Mouse (Mus musculus) embryonic facial prominence, embryonic 14.5 days (tissue): ENCODE measurements around the gene Gm10295. TPM values are rescaled to one million over a fixed set of nuclear protein-coding genes. Genes with fewer than 3 reads are reported as not detected.
A peak's percentile ranks its signal among the peaks of the same experiment; 100 is the strongest.

ENCODE experiments used
- ATAC-seq: fragments of 200-750 bp; cut with Nextera tagmentation; 2 replicates; pipeline ENCODE4 v1.8.0; 2017; ENCODE audit warnings: low read depth, moderate number of reproducible peaks, moderate TSS enrichment
- DNase-seq: peaks from one replicate; pipeline ENCODE4 v3.0.0-alpha.2; 2015; ENCODE audit warnings: low spot score
- H3K27ac ChIP-seq: fragments of 300-500 bp; sonication (generic); replicated peaks from 2 replicates; pipeline ENCODE4 v1.5.1; 2014; ENCODE audit warnings: low read depth, mild to moderate bottlenecking, low read length, moderate library complexity
- H3K27me3 ChIP-seq: fragments of 300-500 bp; sonication (generic); replicated peaks from 2 replicates; pipeline ENCODE4 v1.6.1; 2014; ENCODE audit warnings: low read length; ENCODE audit not compliant: control insufficient read depth, insufficient read depth
- H3K36me3 ChIP-seq: fragments of 300-500 bp; sonication (generic); 2 replicates; pipeline ENCODE4 v1.6.1; 2014; ENCODE audit warnings: low read length, mixed read lengths; ENCODE audit not compliant: control insufficient read depth, insufficient read depth
- H3K4me1 ChIP-seq: fragments of 300-500 bp; sonication (generic); 2 replicates; pipeline ENCODE4 v1.6.1; 2014; ENCODE audit warnings: antibody characterized with exemption, low read length; ENCODE audit not compliant: control insufficient read depth, insufficient read depth
- H3K4me2 ChIP-seq: fragments of 300-500 bp; sonication (generic); 2 replicates; pipeline ENCODE4 v1.6.1; 2014; ENCODE audit warnings: low read depth, mild to moderate bottlenecking, low read length, moderate library complexity, mixed read lengths
- H3K4me3 ChIP-seq: fragments of 300-500 bp; sonication (generic); 2 replicates; pipeline ENCODE4 v1.5.1; 2014; ENCODE audit warnings: low read depth, mild to moderate bottlenecking, low read length
- H3K9ac ChIP-seq: fragments of 300-500 bp; sonication (generic); 2 replicates; pipeline ENCODE4 v1.6.1; 2014; ENCODE audit warnings: low read depth, mild to moderate bottlenecking, low read length, moderate library complexity, mixed read lengths
- H3K9me3 ChIP-seq: fragments of 300-500 bp; sonication (generic); 2 replicates; pipeline ENCODE4 v1.6.1; 2016; ENCODE audit warnings: low read length; ENCODE audit not compliant: control insufficient read depth
- WGBS: fragments of 180-500 bp; shearing (Covaris S2); extraction: QIAGEN DNeasy Blood & Tissue Kit; methylation state at CpG from one replicate; pipeline ENCODE4 v1.1.7; 2014; 5-methylcytosine and 5-hydroxymethylcytosine counted together
- polyA plus RNA-seq: library from polyadenylated mRNA; unstranded; fragments of >200 nt; fragmentation: Nextera tagmentation; extraction: Ambion mirVana; gene quantifications from 2 replicates; pipeline ENCODE4 v1.2.1, GENCODE M21; 2014

The Gm10295 gene
- polyA plus RNA-seq: not detected in 2 replicates

DNA sequence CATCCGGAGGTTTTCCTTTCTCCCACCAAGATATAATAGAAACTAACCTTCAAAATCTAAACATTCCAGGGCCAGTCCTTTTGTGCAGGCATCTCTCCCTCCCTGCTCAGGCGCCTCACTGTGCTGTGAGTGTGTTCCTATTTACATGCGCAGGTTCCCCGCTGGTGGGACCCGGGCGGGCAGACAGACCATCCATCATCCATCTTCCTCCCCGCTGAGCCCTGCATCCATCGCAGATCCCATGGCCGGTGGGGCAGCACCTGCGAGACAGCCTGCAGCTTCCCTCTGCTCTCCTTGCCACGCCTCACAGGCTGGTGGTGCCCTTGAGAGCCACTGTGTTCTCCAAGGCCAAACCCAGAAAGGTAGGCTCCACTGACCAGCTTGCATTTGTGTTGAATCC is at the start of gene Gm10295:
Gm10295 (minus strand) TSS at position 122 of the 400 bp plus-strand sequence.
- WGBS: 22% methylated on average over 11 of the region's 11 CpGs
- DNase-seq: no peak

DNA sequence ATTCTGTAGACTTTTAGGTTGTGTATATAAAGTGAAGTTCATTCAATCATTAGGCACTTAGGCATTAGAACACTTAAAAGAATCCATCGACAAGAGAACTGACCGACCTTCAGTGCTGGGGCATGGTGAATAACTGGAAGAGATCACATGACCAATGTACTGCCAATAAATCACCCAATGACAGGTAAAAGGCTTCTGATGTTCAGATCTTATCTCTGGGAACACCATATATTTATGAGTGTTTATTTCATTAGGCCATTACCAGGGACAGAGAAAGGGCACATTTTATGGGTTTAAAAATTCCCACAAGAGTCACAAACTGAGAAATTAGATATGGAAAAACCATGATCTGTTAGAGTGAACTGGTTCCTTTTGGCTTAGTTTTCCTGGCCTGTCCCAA is 49.7 kb upstream of the Gm10295 start:
- WGBS: 81% methylated on average over 2 of the region's 2 CpGs
- Histone ChIP-seq H3K9me3 (no peaks in the 10 kb centered on the region), H3K27ac (no peak overlapping the region), H3K27me3 (no peaks in the 10 kb centered on the region), H3K9ac (no peak overlapping the region), H3K4me2 (no peak overlapping the region), H3K36me3 (no peaks in the 10 kb centered on the region), H3K4me1 (no peaks in the 10 kb centered on the region), H3K4me3 (no peak overlapping the region)
- ATAC-seq (no peak), DNase-seq (no peak)

More for the DNA sequence above, at the start of gene Gm10295:
- H3K9me3 ChIP-seq: no peaks in the 10 kb centered on the region
- peak within 1 kb of the TSS; percentile 24 for H3K4me2 ChIP-seq
- no peak within 1 kb of the TSS for H3K4me3 ChIP-seq
- no peak for ATAC-seq
- no peaks in the 10 kb centered on the region for H3K4me1 ChIP-seq
- H3K36me3 ChIP-seq: no peaks in the 10 kb centered on the region
- H3K9ac ChIP-seq: no peak within 1 kb of the TSS
- H3K27me3 ChIP-seq: no peaks in the 10 kb centered on the region
- no peak within 1 kb of the TSS for H3K27ac ChIP-seq

DNA sequence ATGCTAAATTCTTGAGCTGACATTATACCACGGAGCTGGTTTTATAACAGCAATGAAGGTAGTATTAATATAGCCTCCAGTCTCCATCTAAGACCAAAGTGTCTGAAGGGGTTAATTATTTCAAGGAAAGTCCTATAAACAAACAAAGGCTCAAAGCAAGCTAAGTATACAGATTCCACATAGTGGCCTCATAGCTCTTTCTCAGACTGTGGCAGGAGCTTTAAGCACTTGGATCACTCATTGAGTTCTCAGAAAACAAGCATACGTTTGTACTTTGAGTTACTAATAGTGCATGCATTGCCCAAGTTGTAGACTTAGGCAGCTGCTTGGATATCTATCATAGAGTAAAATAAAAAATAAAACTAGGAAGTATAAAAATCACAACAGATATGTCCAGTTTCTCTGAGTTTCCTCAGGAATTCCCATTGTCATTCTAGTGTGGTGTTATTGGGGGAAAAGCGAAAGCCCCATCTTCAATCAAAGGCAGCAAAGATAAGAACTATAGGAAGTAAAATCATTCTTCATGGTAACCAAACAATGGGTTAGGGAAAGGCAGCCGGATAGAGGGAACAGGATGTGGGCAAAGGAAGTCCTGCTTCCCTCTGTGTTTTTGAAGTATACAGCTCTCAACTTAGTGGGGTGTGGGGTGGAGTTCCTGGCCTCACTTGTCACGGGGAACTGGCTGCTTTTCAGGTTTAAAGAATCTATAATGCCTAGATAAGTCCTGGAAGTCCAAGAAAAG is 48.8 kb upstream of the Gm10295 start:
- no peak overlapping the region for H3K4me2 ChIP-seq

DNA sequence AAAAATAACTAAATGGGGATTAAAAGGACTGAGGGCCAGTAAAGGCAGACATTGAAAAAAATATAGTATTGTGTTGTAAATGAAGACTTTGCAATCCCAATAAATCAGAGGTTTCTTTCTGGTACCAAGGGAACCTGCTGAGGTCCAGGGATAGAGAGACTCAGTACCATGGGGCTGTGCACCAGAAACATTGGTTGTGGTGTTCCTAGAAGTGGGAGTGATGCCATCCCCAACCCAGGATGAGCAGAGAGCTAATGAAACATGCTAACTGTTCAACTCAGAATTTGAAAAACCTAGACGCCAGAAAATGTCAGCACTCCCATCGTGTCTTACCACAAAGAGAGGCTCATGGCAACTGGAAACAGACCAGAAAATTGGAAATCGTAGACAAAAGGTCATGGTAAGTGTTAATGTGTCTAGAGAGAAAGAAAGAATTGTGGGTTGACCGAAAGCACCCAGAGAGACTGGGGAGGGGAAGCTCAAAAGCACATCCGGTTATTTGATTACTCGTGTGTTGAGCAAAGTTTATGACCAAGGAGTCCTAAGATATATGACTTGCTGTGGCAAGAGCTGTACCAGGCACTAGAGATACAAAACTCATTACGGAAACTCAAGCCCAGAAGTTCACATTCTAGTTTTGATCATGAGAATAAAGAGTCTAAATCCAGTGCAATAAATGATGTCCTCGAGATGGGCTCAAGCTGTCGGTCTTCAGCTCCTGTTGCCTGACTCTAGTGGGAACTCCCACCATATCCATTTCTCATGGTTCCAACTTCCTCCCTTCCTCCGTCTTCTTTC is 47.9 kb upstream of the Gm10295 start:
- H3K4me1 ChIP-seq: no peaks in the 10 kb centered on the region
- no peaks in the 10 kb centered on the region for H3K9me3 ChIP-seq
- H3K4me2 ChIP-seq: no peak overlapping the region
- H3K36me3 ChIP-seq: no peaks in the 10 kb centered on the region
- no peaks in the 10 kb centered on the region for H3K27me3 ChIP-seq
- no peak overlapping the region for H3K4me3 ChIP-seq
- ATAC-seq (no peak), DNase-seq (no peak)
- no peak overlapping the region for H3K27ac ChIP-seq
- H3K9ac ChIP-seq: no peak overlapping the region
- 81% methylated on average over 10 of the region's 10 CpGs for whole genome bisulfite sequencing

More for the DNA sequence above, 48.8 kb upstream of the Gm10295 start:
- Histone ChIP-seq H3K9ac (no peak overlapping the region), H3K4me1 (no peaks in the 10 kb centered on the region), H3K36me3 (no peaks in the 10 kb centered on the region), H3K27me3 (no peaks in the 10 kb centered on the region), H3K27ac (no peak overlapping the region), H3K9me3 (no peaks in the 10 kb centered on the region), H3K4me3 (no peak overlapping the region)
- no peak for DNase-seq
- WGBS: 70% methylated on average over 5 of the region's 5 CpGs
- ATAC-seq: no peak

DNA sequence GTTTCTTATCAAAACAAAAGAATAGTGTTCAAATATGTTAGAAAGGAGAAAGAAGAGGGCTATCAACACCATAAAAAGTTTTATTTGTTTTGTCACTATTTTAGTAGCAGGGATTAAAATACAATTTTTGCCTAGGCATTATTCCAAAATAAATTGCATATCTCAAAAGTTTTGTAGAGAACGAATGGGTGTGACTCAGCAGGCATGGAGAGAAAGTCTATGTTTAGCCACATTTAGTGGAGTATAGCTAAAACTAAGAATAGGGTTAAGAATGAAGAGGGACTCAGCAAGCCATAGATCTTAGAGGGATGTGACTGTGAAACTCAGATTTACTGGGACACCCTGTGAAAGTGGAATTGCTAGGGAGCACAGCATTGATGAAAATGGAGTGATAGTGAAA is 47.1 kb upstream of the Gm10295 start:
- Histone ChIP-seq H3K9me3 (no peaks in the 10 kb centered on the region), H3K27ac (no peak overlapping the region), H3K27me3 (no peaks in the 10 kb centered on the region), H3K4me3 (no peak overlapping the region), H3K9ac (no peak overlapping the region), H3K4me1 (no peaks in the 10 kb centered on the region), H3K36me3 (no peaks in the 10 kb centered on the region), H3K4me2 (no peak overlapping the region)
- no peak for ATAC-seq
- 68% methylated on average over 1 of the region's 1 CpGs for WGBS
- no peak for DNase-seq

DNA sequence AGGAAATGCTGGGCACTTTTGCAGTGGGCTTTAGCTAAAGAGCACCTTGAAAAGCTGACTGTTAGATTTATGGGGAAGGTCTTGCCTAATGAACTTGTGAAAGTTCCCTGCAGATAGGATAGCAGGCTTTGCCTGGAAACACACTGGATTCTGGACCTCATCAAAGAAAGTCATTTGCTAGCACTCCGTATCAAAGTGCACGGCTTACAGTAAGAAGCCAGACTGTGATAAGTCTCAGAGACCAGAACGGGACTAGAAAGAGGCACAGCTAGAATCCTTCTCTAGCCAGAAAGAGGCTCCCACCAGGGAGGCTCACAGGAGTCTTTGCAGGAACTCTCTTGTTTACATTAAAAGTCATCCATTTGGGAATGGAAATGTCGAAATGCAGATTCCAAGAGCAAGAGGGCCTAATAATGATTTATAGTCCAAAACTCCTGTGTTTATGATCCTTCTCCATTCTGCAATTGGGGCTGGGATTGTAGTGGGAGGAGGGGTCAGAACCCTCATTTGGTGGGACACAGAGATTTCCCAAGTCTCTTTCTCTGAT is 41.6 kb upstream of the Gm10295 start:
- Histone ChIP-seq H3K9me3 (no peaks in the 10 kb centered on the region), H3K36me3 (no peaks in the 10 kb centered on the region), H3K4me1 (no peaks in the 10 kb centered on the region), H3K27me3 (no peaks in the 10 kb centered on the region), H3K4me2 (no peak overlapping the region), H3K9ac (no peak overlapping the region), H3K27ac (no peak overlapping the region), H3K4me3 (no peak overlapping the region)
- DNase-seq (no peak), ATAC-seq (no peak)
- 50% methylated on average over 4 of the region's 4 CpGs for WGBS

DNA sequence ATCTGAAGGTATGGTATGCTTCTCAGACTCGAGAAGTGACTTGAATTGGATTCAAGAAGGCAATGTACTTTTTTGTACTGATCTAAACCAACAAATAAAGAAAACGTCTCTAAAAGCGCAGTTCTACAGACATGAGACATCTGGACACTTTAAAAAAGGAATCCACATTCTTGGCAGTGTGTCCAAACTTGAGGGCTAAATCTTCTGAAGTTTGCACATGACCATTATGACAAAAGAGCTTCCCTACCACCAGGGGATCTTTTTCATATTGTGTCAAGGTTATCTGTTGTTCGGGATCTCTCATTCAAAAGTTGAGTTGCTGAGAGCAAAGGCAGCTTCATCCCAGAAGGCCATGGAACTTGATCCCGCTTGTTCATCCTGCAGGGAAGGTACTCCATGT is 40.0 kb upstream of the Gm10295 start:
- no peak for ATAC-seq
- no peak overlapping the region for H3K4me3 ChIP-seq
- no peak for DNase-seq
- WGBS: 60% methylated on average over 5 of the region's 5 CpGs
- no peaks in the 10 kb centered on the region for H3K9me3 ChIP-seq
- H3K4me1 ChIP-seq: no peaks in the 10 kb centered on the region
- H3K9ac ChIP-seq: no peak overlapping the region
- H3K27me3 ChIP-seq: no peaks in the 10 kb centered on the region
- H3K27ac ChIP-seq: no peak overlapping the region
- H3K36me3 ChIP-seq: no peaks in the 10 kb centered on the region
- no peak overlapping the region for H3K4me2 ChIP-seq

DNA sequence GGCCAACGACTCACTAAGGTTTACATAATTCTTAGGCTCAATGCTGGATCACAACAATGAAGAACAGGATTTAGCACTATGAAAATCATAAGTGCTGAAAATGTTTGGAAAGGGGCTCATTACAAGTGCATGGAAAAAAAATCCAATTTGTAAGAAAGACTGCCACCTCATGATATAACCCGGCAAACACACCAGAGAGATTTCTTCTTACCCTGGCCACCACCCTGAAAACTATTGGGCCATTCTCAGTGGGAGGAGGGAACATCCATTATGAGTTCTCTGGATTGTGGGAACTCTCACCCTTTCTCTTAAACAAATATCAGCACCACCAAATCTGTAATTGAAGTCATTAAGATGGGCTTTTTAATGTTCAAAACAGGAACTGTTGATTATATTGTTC is 39.0 kb upstream of the Gm10295 start:
- no peak overlapping the region for H3K4me3 ChIP-seq
- no peak overlapping the region for H3K9ac ChIP-seq
- H3K27ac ChIP-seq: no peak overlapping the region
- H3K9me3 ChIP-seq: no peaks in the 10 kb centered on the region
- 80% methylated on average over 2 of the region's 2 CpGs for WGBS
- no peaks in the 10 kb centered on the region for H3K36me3 ChIP-seq
- ATAC-seq: no peak
- no peaks in the 10 kb centered on the region for H3K4me1 ChIP-seq
- H3K4me2 ChIP-seq: no peak overlapping the region
- DNase-seq: no peak
- no peaks in the 10 kb centered on the region for H3K27me3 ChIP-seq
